ENCODE assay signal across 21 mouse cellular contexts in the genomic region with DNA sequence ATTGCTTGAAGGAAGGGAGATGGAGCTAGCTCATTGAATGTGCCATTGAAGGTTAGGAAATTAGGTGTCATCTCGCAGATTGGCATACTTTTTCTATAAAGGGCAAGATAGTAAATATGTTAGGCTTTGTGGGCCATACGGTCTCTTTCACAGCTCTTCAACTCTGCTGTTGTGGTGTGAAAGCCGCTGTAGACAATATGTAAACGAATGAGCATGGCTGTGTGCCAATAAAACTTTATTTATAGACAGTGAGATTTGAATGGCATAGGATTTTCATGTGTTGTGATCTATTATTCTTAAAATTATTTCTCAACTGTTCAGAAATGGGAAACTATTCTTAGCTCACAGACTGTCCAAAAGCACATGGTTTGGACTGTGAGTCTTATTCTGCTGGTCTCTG.
"Had no signal": no experiment of that assay in that cellular context is flagged by ENCODE, and none has a peak within 500 bp of the region (broad histone marks: within the 10 kb centered on the region; RNA-seq: fewer than 3 reads in every experiment).

No protein-coding gene starts in this region.

- DNase-seq: kidney, adult 2 months; kidney, postnatal 25 days; left cerebral cortex, postnatal 4 days; liver, postnatal 0 days; right cerebral cortex, adult 18-20 months; right cerebral cortex, postnatal 14 days; right cerebral cortex, postnatal 4 days; thymus, adult 2 months; thymus, postnatal 25 days had no signal

- ATAC-seq: liver, postnatal 0 days; midbrain, embryonic 15.5 days had no signal

- H3K27me3 ChIP-seq: limb, embryonic 12.5 days; limb, embryonic 15.5 days; megakaryocyte, embryonic 14.5 days; midbrain, embryonic 15.5 days; neural tube, embryonic 12.5 days; neural tube, embryonic 15.5 days had no signal

- H3K4me3 ChIP-seq: limb, embryonic 12.5 days; limb, embryonic 15.5 days; lung, embryonic 15.5 days; megakaryocyte, embryonic 14.5 days; midbrain, embryonic 10.5 days; midbrain, embryonic 15.5 days; neural tube, embryonic 12.5 days; neural tube, embryonic 15.5 days had no signal

- H3K9me3 ChIP-seq: limb, embryonic 12.5 days; limb, embryonic 15.5 days; lung, embryonic 15.5 days; midbrain, embryonic 10.5 days; midbrain, embryonic 15.5 days; neural tube, embryonic 12.5 days; neural tube, embryonic 15.5 days had no signal

- H3K36me3 ChIP-seq: limb, embryonic 12.5 days; limb, embryonic 15.5 days; lung, embryonic 15.5 days; midbrain, embryonic 10.5 days; midbrain, embryonic 15.5 days; neural tube, embryonic 12.5 days; neural tube, embryonic 15.5 days had no signal

- H3K9ac ChIP-seq: limb, embryonic 12.5 days; limb, embryonic 15.5 days; liver, embryonic 14.5 days; liver, postnatal 0 days; lung, embryonic 15.5 days; midbrain, embryonic 15.5 days; neural tube, embryonic 12.5 days; neural tube, embryonic 15.5 days had no signal

- H3K4me2 ChIP-seq: limb, embryonic 12.5 days; limb, embryonic 15.5 days; liver, embryonic 11.5 days; lung, embryonic 15.5 days; midbrain, embryonic 15.5 days; neural tube, embryonic 12.5 days; neural tube, embryonic 15.5 days had no signal

- H3K4me1 ChIP-seq: lung, embryonic 15.5 days; megakaryocyte, embryonic 14.5 days had no signal

- H3K27ac ChIP-seq: kidney, postnatal 0 days; limb, embryonic 12.5 days; limb, embryonic 15.5 days; liver, embryonic 14.5 days; lung, embryonic 15.5 days; midbrain, embryonic 10.5 days; midbrain, embryonic 15.5 days; neural tube, embryonic 12.5 days; neural tube, embryonic 15.5 days; stomach, postnatal 0 days had no signal
